Mouse (Mus musculus) liver, adult 2 months (tissue): ENCODE measurements around the gene Prcd. TPM values are rescaled to one million over a fixed set of nuclear protein-coding genes. Genes with fewer than 3 reads are reported as not detected.

ENCODE experiments used
- DNase-seq: peaks from one replicate; pipeline ENCODE4 v3.0.0-alpha.2; 2011; ENCODE audit warnings: low read depth, low spot score; ENCODE audit errors: extremely low read depth
- H3K27ac ChIP-seq: fragments of 200-500 bp; replicated peaks from 2 replicates; pipeline ENCODE4 v1.5.1; 2012; ENCODE audit warnings: low read depth, mild to moderate bottlenecking, control low read depth, inconsistent platforms, low read length; ENCODE audit not compliant: insufficient read depth
- H3K27me3 ChIP-seq: fragments of 200-500 bp; 2 replicates; pipeline ENCODE4 v1.6.1; 2012; ENCODE audit warnings: mild to moderate bottlenecking, moderate library complexity, low read length, inconsistent platforms; ENCODE audit not compliant: control insufficient read depth, insufficient read depth
- H3K36me3 ChIP-seq: fragments of 200-500 bp; 2 replicates; pipeline ENCODE4 v1.6.1; 2012; ENCODE audit warnings: low read length, inconsistent platforms; ENCODE audit not compliant: control insufficient read depth, insufficient read depth
- H3K4me1 ChIP-seq: fragments of 200-500 bp; 2 replicates; pipeline ENCODE4 v1.6.1; 2011; ENCODE audit warnings: low read length; ENCODE audit not compliant: control insufficient read depth, insufficient read depth
- H3K4me3 ChIP-seq: fragments of 200-500 bp; 2 replicates; pipeline ENCODE4 v1.5.1; 2011; ENCODE audit warnings: low read depth, mild to moderate bottlenecking, control low read depth, low read length, moderate library complexity; ENCODE audit not compliant: insufficient read depth
- H3K79me2 ChIP-seq: fragments of 200-500 bp; 2 replicates; pipeline ENCODE4 v1.6.1; 2012; ENCODE audit warnings: inconsistent platforms, mild to moderate bottlenecking, low read length, moderate library complexity; ENCODE audit not compliant: control insufficient read depth, insufficient read depth
- H3K9ac ChIP-seq: fragments of 200-500 bp; 2 replicates; pipeline ENCODE4 v1.6.1; 2012; ENCODE audit warnings: low read depth, mild to moderate bottlenecking, control low read depth, inconsistent platforms, low read length
- CTCF ChIP-seq: fragments of 200-500 bp; IDR thresholded peaks from 2 replicates; pipeline ENCODE4 v1.5.1; 2011; ENCODE audit warnings: low read depth, low read length, control low read depth
- POLR2A ChIP-seq: fragments of 200-500 bp; IDR thresholded peaks from 2 replicates; pipeline ENCODE4 v1.6.1; 2011; ENCODE audit warnings: low read length, control low read depth; ENCODE audit not compliant: insufficient read depth; ENCODE audit errors: extremely low read depth
- WGBS: fragments of 180-500 bp; shearing (Covaris S2); methylation state at CpG from one replicate; pipeline ENCODE4 v1.1.7; 2018; 5-methylcytosine and 5-hydroxymethylcytosine counted together
- polyA plus RNA-seq: library from polyadenylated mRNA; depleted of rRNA; stranded (reverse); fragments of >200 nt; gene quantifications from 2 replicates; pipeline ENCODE4 v1.2.3, GENCODE M21; 2012
- total RNA-seq: library from RNA; depleted of rRNA; stranded (reverse); fragments of >200 nt; gene quantifications from 2 replicates; pipeline ENCODE4 v1.2.3, GENCODE M21; 2014

The Prcd gene
- total and polyA plus RNA-seq, 2 experiments = not detected

DNA sequence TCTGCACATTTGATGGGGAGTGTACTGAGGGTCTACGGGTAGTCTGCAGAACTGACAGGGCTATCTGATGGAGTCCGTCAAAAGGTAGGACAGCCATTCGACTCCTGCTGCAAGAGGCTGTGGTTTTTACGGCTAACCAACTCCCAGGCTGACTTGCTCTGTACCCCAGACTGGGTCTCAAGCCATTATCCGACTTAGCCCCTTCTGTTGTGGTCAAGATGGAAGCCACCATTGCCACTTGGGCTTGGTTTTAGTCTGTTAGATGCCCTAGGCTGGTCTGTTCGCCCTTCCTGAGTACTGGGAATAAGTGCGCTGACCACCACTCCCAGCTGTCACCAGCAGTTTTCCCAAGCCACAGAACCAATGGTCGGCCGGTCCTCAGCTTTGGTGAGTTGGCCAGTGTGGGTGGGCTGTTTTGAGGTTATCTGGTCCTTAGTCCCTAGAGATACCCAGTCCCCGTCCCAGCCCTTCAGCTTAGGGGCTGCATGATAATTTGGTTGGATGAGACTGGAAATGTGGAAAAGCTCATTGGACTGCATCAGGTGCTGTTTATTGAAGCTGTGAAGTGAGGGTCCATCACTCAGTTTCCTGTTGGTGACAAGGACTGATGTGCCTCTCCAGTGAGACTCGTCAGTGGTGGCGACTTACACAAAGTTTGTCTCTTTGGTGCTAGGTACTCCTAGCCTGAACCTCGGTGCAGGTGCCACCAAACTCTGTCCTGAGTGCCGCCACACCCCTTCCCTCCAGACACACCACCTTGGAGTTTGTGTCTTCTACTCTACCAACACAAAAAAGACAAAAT, 23.0 kb downstream of the Prcd start:
- no peak for TF ChIP-seq POLR2A
- no peak for TF ChIP-seq CTCF
- H3K27ac ChIP-seq = no peak overlapping the region
- WGBS = 91% methylated on average over 14 of the region's 14 CpGs
- H3K36me3 ChIP-seq = peaks cover 41% of the 10 kb centered on the region
- H3K4me3 ChIP-seq = no peak overlapping the region
- no peak for DNase-seq
- H3K27me3 ChIP-seq = no peaks in the 10 kb centered on the region
- H3K9ac ChIP-seq = no peak overlapping the region
- H3K79me2 ChIP-seq = peaks cover 4% of the 10 kb centered on the region; the same call in 1 of the 2 replicates
- peaks cover 6% of the 10 kb centered on the region for H3K4me1 ChIP-seq

DNA sequence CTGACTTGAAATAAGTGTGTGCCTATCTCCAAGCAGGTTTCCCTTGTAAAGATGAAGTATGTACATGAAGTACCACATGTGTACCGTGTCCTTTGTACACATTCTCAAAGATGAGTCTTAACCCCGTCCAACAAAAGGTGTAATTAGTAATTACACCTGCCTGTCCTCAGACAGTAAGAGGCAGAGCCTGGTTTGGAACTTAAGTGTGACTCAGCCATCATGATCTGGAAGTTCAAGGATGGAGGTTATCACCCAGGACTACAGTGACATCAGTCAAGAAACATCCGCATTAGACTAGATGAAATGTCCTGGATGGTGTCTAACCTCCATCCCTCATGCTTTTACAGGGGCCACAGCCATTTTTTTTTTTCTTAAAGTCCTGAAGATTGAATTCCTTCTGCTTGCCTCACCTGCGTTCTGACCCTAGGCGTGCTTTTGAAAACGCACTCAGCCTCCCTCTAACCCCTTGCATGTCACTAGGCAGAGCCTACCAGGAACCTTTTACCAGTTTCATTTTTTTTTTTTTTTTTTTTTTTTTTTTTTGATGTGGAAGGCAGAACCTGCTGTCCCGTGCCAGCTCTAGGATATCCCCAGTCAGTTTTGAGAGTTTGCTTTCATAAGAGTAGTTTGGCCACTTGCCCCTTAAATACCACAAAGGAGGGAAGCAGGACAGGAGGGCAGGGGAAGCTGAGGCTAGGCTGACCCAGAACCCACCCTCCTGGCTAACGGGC, 24.5 kb downstream of the Prcd start:
- H3K4me1 ChIP-seq = peaks cover 14% of the 10 kb centered on the region
- H3K9ac ChIP-seq = no peak overlapping the region
- H3K36me3 ChIP-seq = peaks cover 40% of the 10 kb centered on the region
- H3K79me2 ChIP-seq = no peaks in the 10 kb centered on the region
- WGBS = 81% methylated on average over 8 of the region's 8 CpGs
- no peak overlapping the region for H3K4me3 ChIP-seq
- no peak for TF ChIP-seq POLR2A
- no peak for TF ChIP-seq CTCF
- no peak for DNase-seq
- H3K27me3 ChIP-seq = no peaks in the 10 kb centered on the region
- H3K27ac ChIP-seq = no peak overlapping the region

DNA sequence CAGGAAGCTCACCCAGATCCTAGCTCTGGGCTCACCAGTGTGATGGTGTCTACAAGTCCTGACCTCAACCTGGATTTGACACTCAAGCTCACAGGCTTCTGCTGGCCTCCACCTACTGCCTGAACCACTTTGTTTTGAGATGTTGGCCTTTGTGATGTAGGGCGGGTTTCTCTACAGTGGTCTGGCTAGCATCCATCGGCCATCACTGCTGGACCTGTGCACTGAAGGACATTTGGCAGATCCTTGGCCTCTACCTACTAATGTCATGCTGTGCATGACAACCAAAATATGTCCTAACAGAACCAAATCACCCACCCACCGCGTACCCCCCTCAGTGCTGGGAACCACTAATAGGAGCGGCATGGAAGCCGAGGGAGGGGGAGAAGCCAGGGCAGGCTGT, 25.8 kb downstream of the Prcd start:
- Histone ChIP-seq H3K79me2 (no peaks in the 10 kb centered on the region), H3K4me3 (no peak overlapping the region), H3K4me1 (peaks cover 20% of the 10 kb centered on the region), H3K27me3 (no peaks in the 10 kb centered on the region), H3K27ac (no peak overlapping the region), H3K9ac (no peak overlapping the region), H3K36me3 (peaks cover 28% of the 10 kb centered on the region)
- DNase-seq = peak; percentile 63
- WGBS = 82% methylated on average over 6 of the region's 6 CpGs
- TF ChIP-seq CTCF = no peak
- no peak for TF ChIP-seq POLR2A

DNA sequence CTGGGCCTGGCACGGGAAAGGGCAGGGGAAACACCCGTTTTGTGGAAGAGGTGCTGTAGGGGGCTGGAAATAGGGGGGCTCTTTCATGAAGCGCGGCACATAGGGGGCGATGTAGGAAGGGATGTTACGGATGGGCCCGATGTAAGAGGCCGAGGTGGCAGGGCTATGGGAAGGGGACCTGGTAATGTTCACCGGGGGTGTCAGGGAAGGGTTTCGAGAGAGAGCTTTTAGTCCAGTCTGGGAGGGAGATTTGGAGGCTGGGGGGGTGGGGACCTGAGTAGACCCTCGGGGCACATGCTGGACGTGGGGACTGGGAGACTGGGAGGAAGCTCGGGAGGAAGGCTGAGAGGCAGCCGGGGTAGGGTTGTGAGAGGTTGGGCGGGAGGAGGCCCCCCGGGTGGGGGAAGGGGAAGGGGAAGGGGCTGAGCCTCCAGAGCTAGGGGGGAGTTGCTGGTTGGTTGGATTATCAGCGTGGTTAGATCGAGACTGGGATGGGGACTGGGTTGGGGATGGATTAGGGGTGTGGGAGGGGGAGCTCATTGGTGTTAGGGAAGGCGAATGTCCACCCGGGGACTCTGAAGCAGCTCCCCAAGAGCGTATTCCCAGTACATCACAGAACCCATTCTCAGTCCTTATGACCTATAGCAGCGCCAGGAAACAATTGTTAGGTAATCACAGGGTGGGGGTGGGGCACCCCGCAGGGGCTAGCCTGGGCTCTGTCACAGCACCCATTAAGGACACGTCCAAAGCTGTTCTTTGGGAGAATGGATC, 27.2 kb downstream of the Prcd start:
- Histone ChIP-seq H3K79me2 (no peaks in the 10 kb centered on the region), H3K9ac (no peak overlapping the region), H3K4me1 (peaks cover 20% of the 10 kb centered on the region), H3K36me3 (peaks cover 14% of the 10 kb centered on the region), H3K27ac (peak overlapping the region; percentile 35), H3K27me3 (no peaks in the 10 kb centered on the region), H3K4me3 (no peak overlapping the region)
- TF ChIP-seq POLR2A (no peak), CTCF (no peak)
- WGBS = 83% methylated on average over 24 of the region's 24 CpGs
- DNase-seq = no peak

DNA sequence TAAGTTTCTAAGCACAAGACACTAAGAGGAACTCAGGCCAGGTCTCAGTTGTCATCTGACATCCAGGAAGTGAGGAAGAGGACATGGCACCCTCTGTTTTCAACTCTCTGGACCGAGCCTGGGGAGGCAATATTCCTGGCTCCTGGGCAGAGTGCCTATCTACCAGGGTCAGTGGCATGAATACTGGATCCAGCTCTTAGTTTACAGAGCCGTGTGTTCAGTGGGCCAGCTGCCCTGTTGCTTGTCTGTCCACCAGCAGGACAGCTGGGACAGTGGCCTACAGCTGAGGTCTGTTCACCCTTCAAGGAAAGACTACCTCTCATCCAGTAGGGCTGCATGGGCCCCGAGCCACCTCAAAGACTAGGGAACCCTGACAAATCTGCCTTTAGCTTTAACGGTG, 27.8 kb downstream of the Prcd start:
- 40% methylated on average over 4 of the region's 4 CpGs for WGBS
- Histone ChIP-seq H3K36me3 (peaks cover 9% of the 10 kb centered on the region), H3K27ac (peak overlapping the region; percentile 74)

More for the DNA sequence above, 27.8 kb downstream of the Prcd start:
- Histone ChIP-seq H3K79me2 (no peaks in the 10 kb centered on the region), H3K9ac (no peak overlapping the region), H3K27me3 (no peaks in the 10 kb centered on the region), H3K4me3 (no peak overlapping the region), H3K4me1 (peaks cover 20% of the 10 kb centered on the region)
- DNase-seq = peak; percentile 93
- TF ChIP-seq POLR2A (no peak), CTCF (0 out of 2 replicates have a peak, but pooled peaks have one; percentile 6)
